Mouse (Mus musculus) B cell, adult 62 days (primary cell): ENCODE results near the gene 4930447F04Rik. TPM values are rescaled to one million over a fixed set of nuclear protein-coding genes. Genes with fewer than 3 reads are reported as not detected.

Experiments used
- total RNA-seq: library from RNA; stranded (reverse); gene quantifications from 4 replicates; pipeline ENCODE4 v1.2.4, GENCODE M21; 2023

The 4930447F04Rik gene
- not detected in 4 replicates for total RNA-seq

DNA sequence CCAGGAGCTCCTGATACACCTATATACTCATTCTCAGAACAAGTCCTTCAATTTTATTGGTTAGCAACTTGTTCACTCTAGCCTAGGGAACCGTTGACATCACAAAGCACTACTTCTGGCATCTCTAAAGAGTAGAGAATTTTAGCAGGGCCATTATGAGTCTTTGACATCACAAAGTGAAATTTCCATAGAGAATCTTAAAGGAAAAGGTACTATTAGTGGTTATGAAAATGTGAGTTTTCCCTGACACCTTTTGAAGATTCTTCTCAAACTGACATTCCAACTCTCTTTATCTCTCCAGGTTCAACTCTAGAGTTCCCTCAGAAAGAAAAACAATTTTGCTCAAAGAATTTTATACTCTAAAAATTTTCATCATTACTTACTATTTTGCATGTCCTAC lies at the start of gene 4930447F04Rik:
TSS of gene 4930447F04Rik (minus strand) at position 101 of the 400 bp plus-strand sequence.

